In the genomic region with DNA sequence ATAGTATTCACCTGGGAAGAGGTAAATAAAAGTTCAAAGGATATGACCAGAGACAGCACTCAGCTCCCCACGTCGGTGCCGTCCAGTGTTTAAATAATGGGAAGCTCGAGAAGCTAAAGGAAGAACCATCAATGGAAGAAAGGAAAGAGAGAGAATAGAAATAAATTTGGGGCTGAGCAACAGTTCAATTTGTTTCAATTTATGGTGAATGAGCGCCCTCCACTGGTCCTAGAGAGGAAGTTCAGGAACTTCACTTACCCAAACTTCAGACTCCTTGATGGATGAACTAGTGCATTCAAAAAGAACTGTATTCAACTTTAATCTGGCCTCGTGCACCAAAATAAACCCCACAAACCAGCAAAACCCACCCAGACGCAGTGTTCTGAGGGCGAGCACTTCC, we compare ENCODE assay signal across 8 mouse cellular contexts.
A peak's percentile ranks its signal among the peaks of the same experiment; 100 is the strongest.
DNase-seq lines count a peak whose midpoint lies in the region.

No protein-coding gene starts in this region.

- DNase-seq in adrenal gland, postnatal 14 days, result peak; percentile 52
- DNase-seq in adrenal gland, adult 8-10 months, result no peak
- DNase-seq in layer of hippocampus, adult 11-12 months (ENCODE audit: low spot score), result peak; percentile 27
- DNase-seq in layer of hippocampus, adult 9-11 months, result no peak
- peak; percentile 18 for DNase-seq in adipocyte (ENCODE audit: low spot score)
- peak; percentile 40 for DNase-seq in induced T-regulatory cell, adult 2 months (ENCODE audit: low read depth)
- peak; percentile 59 for DNase-seq in retina, postnatal 1 day
- no peak for DNase-seq in testis, postnatal 10 days (ENCODE audit: low spot score)

Comparison
In these comparisons a context has a peak if more than half of its experiments do, and no peak if none do; other contexts are left out.
1. DNase-seq: peak in adrenal gland, postnatal 14 days (single experiment), layer of hippocampus, adult 11-12 months (single experiment), adipocyte (single experiment), induced T-regulatory cell, adult 2 months (single experiment) and retina, postnatal 1 day (single experiment); none in adrenal gland, adult 8-10 months (single experiment), layer of hippocampus, adult 9-11 months (single experiment) and testis, postnatal 10 days (single experiment).